Comparison of ENCODE assay signal across 25 mouse cellular contexts in genomic region chr10:39438905-39439304, GRCm38 (mm10).
DNase-seq lines count a peak whose midpoint lies in the region; ATAC-seq and TF ChIP-seq lines count a peak whose summit lies in the region.
"Had no signal": no experiment of that assay in that cellular context is flagged by ENCODE, and none has a peak within 500 bp of the region (broad histone marks: within the 10 kb centered on the region; RNA-seq: fewer than 3 reads in every experiment).

No protein-coding gene starts in this region.

- peaks cover 40% of the 10 kb centered on the region for H3K4me1 ChIP-seq in hindbrain, embryonic 15.5 days (replicated peaks)
- H3K4me1 ChIP-seq in hindbrain, embryonic 12.5 days: peaks cover 18% of the 10 kb centered on the region; the same call in 1 of the 2 replicates
- H3K4me1 ChIP-seq in midbrain, embryonic 16.5 days (ENCODE audit: control insufficient read depth, insufficient read depth, low read length): peaks cover 36% of the 10 kb centered on the region
- H3K4me1 ChIP-seq in midbrain, postnatal 0 days (ENCODE audit: insufficient read depth, low read length): peaks cover 9% of the 10 kb centered on the region; the same call in 1 of the 2 replicates
- H3K4me1 ChIP-seq in olfactory bulb, adult 2 months (ENCODE audit: control insufficient read depth, insufficient read depth, low read length): peaks cover 35% of the 10 kb centered on the region

- no peaks in the 10 kb centered on the region for H3K9me3 ChIP-seq in hindbrain, embryonic 15.5 days
- H3K9me3 ChIP-seq in hindbrain, embryonic 12.5 days (replicated peaks): no peaks in the 10 kb centered on the region
- H3K9me3 ChIP-seq in midbrain, embryonic 16.5 days (replicated peaks; ENCODE audit: control insufficient read depth, low read length, poor library complexity, severe bottlenecking): no peaks in the 10 kb centered on the region
- no peaks in the 10 kb centered on the region for H3K9me3 ChIP-seq in midbrain, postnatal 0 days (ENCODE audit: low read length)
- H3K9me3 ChIP-seq: embryonic facial prominence, embryonic 15.5 days; forebrain, embryonic 15.5 days; G1E; heart, embryonic 10.5 days had no signal

- peak; percentile 2 for DNase-seq in adrenal gland, postnatal 14 days
- no peak for DNase-seq in adrenal gland, adult 2 months
- no peak for DNase-seq in midbrain, postnatal 0 days (ENCODE audit: low spot score)
- no peak for DNase-seq in left cerebral cortex, postnatal 25 days (ENCODE audit: low spot score in 2 of 2)
- DNase-seq: adrenal gland, postnatal 36 days; B cell, adult 2 months; cerebellum, adult 2 months; cerebellum, postnatal 14 days; embryo, embryonic 11 days; gastrocnemius, postnatal 10 days; heart, adult 18-20 months; heart, postnatal 10 days; heart, postnatal 4 days had no signal

- 0 out of 2 replicates have a peak overlapping the region, but pooled peaks have one; percentile 17 for H3K27ac ChIP-seq in hindbrain, embryonic 15.5 days (replicated peaks)
- no peak overlapping the region for H3K27ac ChIP-seq in hindbrain, embryonic 12.5 days
- H3K27ac ChIP-seq in midbrain, embryonic 16.5 days (ENCODE audit: low read length): peak overlapping the region; percentile 28; the same call in 1 of the 2 replicates
- H3K27ac ChIP-seq in midbrain, postnatal 0 days (ENCODE audit: low read depth, low read length): no peak overlapping the region; the same call in 1 of the 2 replicates
- 0 out of 2 replicates have a peak overlapping the region, but pooled peaks have one; percentile 18 for H3K27ac ChIP-seq in olfactory bulb, adult 2 months (ENCODE audit: insufficient read depth, low read depth, low read length)
- H3K27ac ChIP-seq: embryonic facial prominence, embryonic 15.5 days; forebrain, embryonic 15.5 days; heart, embryonic 10.5 days had no signal

- intact Hi-C loops in left cerebral cortex, postnatal 25 days (cut with DNase I): no loop called here

- no peak overlapping the region for H3K4me2 ChIP-seq in hindbrain, embryonic 15.5 days
- no peak overlapping the region for H3K4me2 ChIP-seq in hindbrain, embryonic 12.5 days (replicated peaks)
- no peak overlapping the region for H3K4me2 ChIP-seq in midbrain, embryonic 16.5 days (ENCODE audit: low read length)
- H3K4me2 ChIP-seq in midbrain, postnatal 0 days (ENCODE audit: low read depth, low read length, poor library complexity, severe bottlenecking): no peak overlapping the region
- H3K4me2 ChIP-seq: embryonic facial prominence, embryonic 15.5 days; forebrain, embryonic 15.5 days had no signal

- TF ChIP-seq CTCF in midbrain, postnatal 0 days (IDR thresholded peaks at IDR 0.05): no peak
- TF ChIP-seq CTCF in olfactory bulb, adult 2 months (IDR thresholded peaks at IDR 0.05; ENCODE audit: insufficient read depth, low read depth, low read length): 0 out of 2 replicates have a peak, but pooled peaks have one; percentile 24

- H3K36me3 ChIP-seq in hindbrain, embryonic 15.5 days: no peaks in the 10 kb centered on the region
- H3K36me3 ChIP-seq in hindbrain, embryonic 12.5 days: no peaks in the 10 kb centered on the region
- H3K36me3 ChIP-seq in midbrain, embryonic 16.5 days (ENCODE audit: control insufficient read depth, insufficient read depth, low read length): no peaks in the 10 kb centered on the region
- no peaks in the 10 kb centered on the region for H3K36me3 ChIP-seq in midbrain, postnatal 0 days (ENCODE audit: insufficient read depth, low read length)
- H3K36me3 ChIP-seq: embryonic facial prominence, embryonic 15.5 days; forebrain, embryonic 15.5 days; heart, embryonic 10.5 days had no signal

- ATAC-seq in hindbrain, embryonic 15.5 days (ENCODE audit: low FRiP score, low read depth): no peak
- ATAC-seq in hindbrain, embryonic 12.5 days (ENCODE audit: low FRiP score): no peak
- ATAC-seq in midbrain, embryonic 16.5 days: peak; percentile 51; the same call in 1 of the 2 replicates
- no peak for ATAC-seq in midbrain, postnatal 0 days (ENCODE audit: low FRiP score)
- ATAC-seq: activated CD4-positive, CD25-positive, alpha-beta regulatory T cell, adult 4 months; CD4-positive, CD25-positive, alpha-beta regulatory T cell, adult 4 months; forebrain, embryonic 15.5 days; inflammation-experienced regulatory T-cells, adult 6 months had no signal

- no peak overlapping the region for H3K9ac ChIP-seq in hindbrain, embryonic 15.5 days
- no peak overlapping the region for H3K9ac ChIP-seq in hindbrain, embryonic 12.5 days
- no peak overlapping the region for H3K9ac ChIP-seq in midbrain, embryonic 16.5 days (ENCODE audit: low read depth, low read length)
- H3K9ac ChIP-seq in midbrain, postnatal 0 days (replicated peaks; ENCODE audit: low read length, poor library complexity, severe bottlenecking): no peak overlapping the region
- H3K9ac ChIP-seq: embryonic facial prominence, embryonic 15.5 days; forebrain, embryonic 15.5 days had no signal

- H3K4me3 ChIP-seq in hindbrain, embryonic 15.5 days: no peak overlapping the region
- no peak overlapping the region for H3K4me3 ChIP-seq in hindbrain, embryonic 12.5 days
- H3K4me3 ChIP-seq in midbrain, embryonic 16.5 days (ENCODE audit: low read depth, low read length): no peak overlapping the region
- no peak overlapping the region for H3K4me3 ChIP-seq in midbrain, postnatal 0 days (ENCODE audit: low read depth, low read length)
- no peak overlapping the region for H3K4me3 ChIP-seq in olfactory bulb, adult 2 months (ENCODE audit: insufficient read depth, low read depth, low read length)
- H3K4me3 ChIP-seq: embryonic facial prominence, embryonic 15.5 days; erythroblast, embryonic 14.5 days; forebrain, embryonic 15.5 days; heart, embryonic 10.5 days had no signal

- H3K27me3 ChIP-seq in hindbrain, embryonic 15.5 days: no peaks in the 10 kb centered on the region
- no peaks in the 10 kb centered on the region for H3K27me3 ChIP-seq in hindbrain, embryonic 12.5 days
- no peaks in the 10 kb centered on the region for H3K27me3 ChIP-seq in midbrain, embryonic 16.5 days (ENCODE audit: control insufficient read depth, insufficient read depth, low read depth, low read length)
- no peaks in the 10 kb centered on the region for H3K27me3 ChIP-seq in midbrain, postnatal 0 days (ENCODE audit: insufficient read depth, low read length)
- H3K27me3 ChIP-seq: embryonic facial prominence, embryonic 15.5 days; forebrain, embryonic 15.5 days had no signal

- 62% methylated on average over 5 of the region's 5 CpGs for WGBS in hindbrain, embryonic 15.5 days
- WGBS in hindbrain, embryonic 12.5 days: 66% methylated on average over 5 of the region's 5 CpGs
- 50% methylated on average over 5 of the region's 5 CpGs for whole genome bisulfite sequencing in midbrain, embryonic 16.5 days
- WGBS in midbrain, postnatal 0 days: 55% methylated on average over 5 of the region's 5 CpGs
- WGBS in olfactory bulb, adult 2 months: 48% methylated on average over 5 of the region's 5 CpGs

- no peak for TF ChIP-seq POLR2A in olfactory bulb, adult 2 months (IDR thresholded peaks at IDR 0.05; ENCODE audit: insufficient read depth, low read depth, low read length)

Comparison
In these comparisons a context has a peak if more than half of its experiments do, and no peak if none do; other contexts are left out.
1. H3K27ac ChIP-seq: peak in hindbrain, embryonic 15.5 days (single experiment), midbrain, embryonic 16.5 days (single experiment) and olfactory bulb, adult 2 months (single experiment); none in hindbrain, embryonic 12.5 days (single experiment) and midbrain, postnatal 0 days (single experiment).